Mouse (Mus musculus): ENCODE results near the gene Trnp1.

GRCm38 (mm10) chr4:133480754-133481153 is 17.6 kb downstream of the Trnp1 start:
- TF ChIP-seq POLR2A (IDR thresholded peaks at IDR 0.05; ENCODE audit: borderline replicate concordance, extremely low read depth, insufficient read depth, insufficient read length, poor library complexity, severe bottlenecking) (no peak), CTCF (IDR thresholded peaks at IDR 0.05; ENCODE audit: borderline replicate concordance, extremely low read depth, insufficient read depth, insufficient read length) (no peak)

Data from brain, embryonic 14.5 days (tissue).